Mouse (Mus musculus) layer of hippocampus, adult 18-20 months (tissue): Measurements from ENCODE around the gene Muc1. TPM values are rescaled to one million over a fixed set of nuclear protein-coding genes. Genes with fewer than 3 reads are reported as not detected.

Source experiments
- DNase-seq, 2 experiments: peaks; one replicate each; pipeline ENCODE4 v3.0.0; 2022; ENCODE audit warnings: low spot score in 2 of 2
- long read RNA-seq: library from polyadenylated mRNA; stranded (forward); transcript quantifications from one replicate; pipeline ENCODE4 v2.0.0, GENCODE M21; 2021
- total RNA-seq, 2 experiments: library from RNA; stranded (reverse); gene quantifications; 2 replicates each; pipeline ENCODE4 v1.2.3; 2021

Gene Muc1
- under 1 TPM; 0.71 to 0.84 TPM for total RNA-seq
- long read RNA-seq, partial matches to known transcripts = 2 of 2 reads
- long read RNA-seq, other reads (novel, unspliced or antisense) = 0 of 2 reads

DNA sequence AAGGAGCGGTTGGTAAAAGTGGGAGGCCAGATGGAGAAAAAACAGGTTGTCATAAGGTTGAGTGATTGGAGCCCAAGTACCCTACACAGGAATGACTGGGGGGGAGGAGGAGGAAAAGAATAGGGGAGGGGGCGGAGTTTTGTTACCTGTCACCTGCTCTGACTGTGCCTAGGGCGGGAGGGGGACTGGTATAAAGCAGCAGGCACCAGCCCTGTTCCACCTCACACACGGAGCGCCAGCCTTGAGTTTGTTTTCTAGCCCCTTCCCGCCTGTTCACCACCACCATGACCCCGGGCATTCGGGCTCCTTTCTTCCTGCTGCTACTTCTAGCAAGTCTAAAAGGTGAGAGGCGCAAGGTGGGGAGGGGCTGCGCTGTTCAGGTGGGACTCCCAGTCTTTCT is at the start of gene Muc1:
Gene Muc1, plus strand, starts transcription at position 222 of the 400 bp plus-strand sequence.
- no peak for DNase-seq

DNA sequence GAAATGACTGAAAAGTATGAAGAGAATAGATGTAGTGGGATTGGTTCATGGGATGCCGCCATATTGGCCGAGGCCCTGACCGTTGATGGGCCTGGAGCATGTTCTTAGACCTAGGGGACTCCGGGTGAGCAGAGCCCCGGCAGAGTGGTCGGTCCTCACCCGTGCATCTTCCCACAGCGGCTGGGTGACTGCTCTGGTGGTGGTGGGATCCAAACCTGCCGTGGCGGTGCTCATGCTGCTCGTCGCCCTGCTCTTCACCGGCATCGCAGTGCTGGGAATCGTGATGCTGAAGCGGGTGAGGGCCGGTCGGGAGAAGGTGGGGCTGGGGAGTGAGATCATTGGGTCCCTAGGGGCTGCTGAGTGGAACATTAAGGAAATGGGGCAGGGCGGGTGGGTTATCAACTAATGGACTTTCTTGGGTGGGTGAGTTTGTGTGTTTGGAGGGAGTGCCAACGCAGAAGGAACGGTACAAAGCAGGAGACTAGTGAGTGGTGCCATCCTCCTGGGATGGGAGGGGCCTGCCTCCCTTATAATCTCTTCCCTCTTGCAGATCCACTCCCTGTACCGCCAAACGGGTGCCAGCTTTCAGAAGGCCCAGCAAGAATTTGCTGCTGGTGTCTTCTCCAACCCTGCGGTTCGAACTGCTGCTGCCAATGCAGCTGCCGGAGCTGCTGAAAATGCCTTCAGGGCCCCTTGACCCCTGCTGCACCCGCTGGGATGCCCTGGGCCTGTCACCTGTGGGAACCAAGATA is 46.9 kb upstream of the Muc1 start:
- no peak for DNase-seq

DNA sequence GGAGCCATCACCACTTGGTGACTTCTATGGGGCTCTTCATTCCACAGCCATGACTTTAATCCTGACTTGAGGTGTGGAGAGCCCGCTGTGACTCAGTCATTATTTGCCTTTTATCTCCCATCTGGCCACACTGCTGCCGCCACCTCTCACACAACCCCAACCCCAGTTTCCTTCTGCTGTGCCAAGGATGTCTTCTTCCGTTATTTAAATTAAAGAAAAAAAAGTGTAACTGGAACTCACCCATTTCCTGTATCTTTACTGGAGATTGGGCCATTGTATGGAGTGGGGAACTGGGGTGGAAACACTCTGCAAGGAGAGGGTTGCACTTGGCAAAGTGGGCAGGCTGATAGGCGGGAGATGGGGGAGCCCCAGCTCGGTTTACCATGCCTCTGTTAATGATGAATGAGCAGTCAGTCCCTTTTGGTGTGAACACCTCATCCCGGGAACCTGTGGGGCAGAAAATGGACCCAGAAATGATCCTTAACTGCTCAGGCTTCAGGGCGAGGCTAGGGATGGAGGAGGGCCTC is 46.3 kb upstream of the Muc1 start:
- no peak for DNase-seq

DNA sequence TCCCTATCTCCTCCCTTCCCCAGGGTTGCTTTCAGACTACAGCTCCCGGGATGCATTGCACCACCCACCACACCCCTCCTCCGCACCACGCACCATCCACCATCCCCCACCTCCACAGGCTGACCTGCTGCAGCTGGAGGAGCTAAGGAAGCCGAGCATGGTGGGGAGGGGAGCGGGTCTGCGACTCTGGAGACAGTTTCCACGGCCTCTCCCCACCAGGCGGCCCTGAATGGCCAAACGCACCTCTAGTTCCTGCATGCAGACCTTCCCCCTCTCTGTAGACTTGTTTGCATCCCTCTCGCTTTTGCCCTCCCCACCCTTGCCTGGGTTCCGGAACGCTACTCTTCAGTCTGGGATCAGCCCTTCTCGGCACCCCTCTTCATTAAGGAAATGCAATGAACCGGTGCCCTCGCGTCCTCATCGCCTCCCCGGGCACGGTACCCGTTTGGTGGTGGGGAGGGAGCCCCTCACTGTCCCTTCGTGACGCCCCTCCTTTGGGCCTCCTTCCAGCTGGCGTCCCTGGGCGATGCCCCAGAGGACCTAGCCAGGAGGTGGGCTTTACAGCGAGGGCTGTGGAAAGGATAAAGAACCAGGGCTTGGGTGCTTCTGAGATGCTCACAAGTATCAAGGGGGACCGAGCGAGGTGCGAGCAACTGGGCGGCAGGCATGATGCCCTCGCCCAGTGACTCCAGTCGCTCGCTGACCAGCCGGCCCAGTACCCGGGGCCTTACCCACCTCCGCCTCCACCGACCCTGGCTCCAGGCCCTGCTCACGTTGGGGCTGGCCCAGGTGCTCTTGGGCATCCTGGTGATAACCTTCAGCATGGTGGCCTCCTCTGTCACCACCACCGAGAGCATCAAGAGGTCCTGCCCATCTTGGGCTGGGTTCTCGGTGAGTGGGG is 45.5 kb upstream of the Muc1 start, which contains the start of gene Fam189b:
Gene Fam189b, plus strand, starts transcription at position 86 of the 901 bp plus-strand sequence.
- DNase-seq = peak; percentile 94 to 95

DNA sequence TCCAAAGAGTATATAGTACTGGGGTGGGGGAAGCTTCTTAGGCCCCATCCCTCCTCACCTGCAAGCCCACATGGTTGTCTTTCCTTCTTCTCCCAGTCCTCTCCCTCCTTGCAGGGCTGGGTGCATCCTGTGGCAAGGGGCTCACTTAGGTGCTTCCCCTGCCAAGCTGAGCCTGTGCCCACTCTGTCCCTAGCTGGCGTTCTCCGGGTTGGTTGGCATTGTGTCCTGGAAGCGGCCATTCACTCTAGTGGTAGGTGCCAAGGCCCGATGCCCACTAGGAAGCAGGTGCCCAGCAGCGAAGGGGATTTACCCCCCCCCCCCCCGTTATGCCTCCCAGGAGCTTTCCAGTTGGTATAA is 44.9 kb upstream of the Muc1 start:
- DNase-seq = no peak

DNA sequence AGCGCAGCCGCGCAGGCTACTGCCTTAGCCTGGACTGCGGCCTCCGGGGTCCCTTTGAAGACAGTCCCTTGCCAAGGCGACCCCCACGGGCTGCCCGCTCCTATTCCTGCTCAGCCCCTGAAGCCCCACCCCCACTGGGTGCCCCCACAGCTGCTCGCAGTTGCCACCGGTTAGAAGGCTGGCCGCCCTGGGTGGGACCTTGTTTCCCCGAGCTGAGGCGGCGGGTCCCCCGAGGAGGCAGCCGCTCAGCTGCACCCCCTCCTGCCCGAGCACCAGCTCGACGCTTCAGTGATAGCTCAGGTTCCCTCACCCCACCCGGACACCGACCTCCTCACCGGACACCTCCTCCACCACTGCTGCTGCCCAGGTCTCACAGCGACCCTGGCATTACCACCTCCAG is 41.7 kb upstream of the Muc1 start:
- DNase-seq = no peak

DNA sequence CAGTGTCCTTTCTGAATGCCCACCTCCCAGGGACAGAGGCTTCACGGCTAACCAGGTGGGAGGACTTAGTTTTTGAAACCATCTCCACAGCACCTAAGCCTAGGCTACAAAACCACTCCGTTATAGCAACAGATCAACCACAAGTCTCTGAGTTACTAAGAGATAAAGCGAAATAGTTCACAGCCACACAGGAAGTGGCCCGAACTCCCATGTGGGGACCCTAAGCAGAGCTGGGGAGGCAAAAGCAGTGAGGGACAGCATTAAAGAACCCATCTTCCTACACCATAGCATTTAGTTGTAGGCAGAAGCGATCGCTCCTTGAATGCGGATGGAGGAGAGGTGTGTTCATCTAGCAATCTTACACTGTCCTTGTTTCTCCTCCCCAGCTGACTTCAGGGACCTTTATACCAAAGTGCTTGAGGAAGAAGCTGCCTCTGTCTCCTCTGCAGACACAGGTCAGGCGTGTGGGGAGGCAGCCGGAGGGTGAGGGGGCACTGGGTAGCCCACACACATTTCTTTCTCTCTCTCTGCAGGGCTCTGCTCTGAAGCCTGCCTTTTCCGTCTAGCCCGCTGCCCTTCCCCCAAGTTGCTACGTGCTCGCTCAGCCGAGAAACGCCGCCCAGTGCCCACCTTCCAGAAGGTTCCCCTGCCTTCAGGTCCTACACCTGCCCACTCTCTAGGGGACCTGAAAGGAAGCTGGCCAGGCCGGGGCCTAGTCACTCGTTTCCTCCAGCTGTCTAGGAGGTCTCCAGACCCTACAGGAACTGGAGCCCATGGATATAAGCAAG is 41.0 kb upstream of the Muc1 start:
- DNase-seq = no peak

DNA sequence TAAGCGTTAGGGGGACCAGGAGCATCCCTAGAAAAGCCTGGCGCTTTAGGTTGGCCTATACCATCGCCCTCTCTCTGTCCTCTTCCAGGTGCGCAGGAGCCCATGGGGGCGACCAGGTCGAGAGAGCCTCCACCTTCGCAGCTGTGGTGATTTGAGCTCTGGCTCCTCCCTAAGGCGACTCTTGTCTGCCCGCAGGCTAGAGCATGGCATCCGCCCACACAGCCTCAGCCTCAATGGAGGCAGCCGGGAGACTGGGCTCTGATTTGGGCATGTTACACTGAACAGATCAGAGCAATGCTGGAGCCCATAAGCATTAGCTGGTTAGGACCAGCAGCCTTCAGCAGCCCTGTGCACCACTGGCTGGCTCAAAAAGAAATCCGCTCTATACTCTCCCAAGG is 40.4 kb upstream of the Muc1 start:
- DNase-seq = no peak

DNA sequence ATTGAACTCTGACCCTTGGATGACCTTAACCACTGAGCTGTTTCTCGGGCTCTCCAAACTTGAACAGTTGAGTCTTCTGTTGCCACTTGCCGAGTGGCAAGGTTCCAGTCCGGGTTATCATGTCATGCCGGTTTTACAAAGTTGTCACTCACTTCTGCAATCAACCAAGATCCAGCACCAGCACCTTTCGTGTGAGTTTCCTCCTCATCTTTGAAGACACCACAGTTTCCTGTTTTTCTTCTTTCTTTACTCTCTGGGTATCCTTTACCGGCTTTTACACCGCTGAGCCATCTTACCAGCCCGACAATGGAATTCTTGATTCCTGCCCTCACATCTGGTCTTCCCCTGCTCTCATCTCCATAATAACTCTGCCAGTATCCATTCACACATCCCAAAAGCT is 38.4 kb upstream of the Muc1 start:
- DNase-seq = no peak

DNA sequence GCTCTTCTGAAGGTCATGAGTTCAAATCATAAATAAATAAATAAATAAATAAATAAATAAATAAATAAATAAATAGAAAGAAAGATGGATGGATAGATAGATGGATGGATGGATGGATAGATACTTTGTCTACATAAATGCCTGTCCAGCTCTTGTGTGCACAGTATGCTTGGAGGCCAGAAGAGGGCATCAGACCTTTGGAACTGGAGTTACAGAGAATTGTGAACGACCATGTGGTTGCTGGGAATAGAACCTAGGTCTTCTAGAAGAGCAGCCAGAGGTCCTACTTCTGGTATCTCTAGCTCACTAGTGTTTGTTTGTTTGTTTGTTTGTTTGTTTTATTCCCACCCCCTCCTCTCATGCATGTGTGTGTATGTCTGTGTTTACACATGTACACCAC is 35.5 kb upstream of the Muc1 start:
- no peak for DNase-seq

DNA sequence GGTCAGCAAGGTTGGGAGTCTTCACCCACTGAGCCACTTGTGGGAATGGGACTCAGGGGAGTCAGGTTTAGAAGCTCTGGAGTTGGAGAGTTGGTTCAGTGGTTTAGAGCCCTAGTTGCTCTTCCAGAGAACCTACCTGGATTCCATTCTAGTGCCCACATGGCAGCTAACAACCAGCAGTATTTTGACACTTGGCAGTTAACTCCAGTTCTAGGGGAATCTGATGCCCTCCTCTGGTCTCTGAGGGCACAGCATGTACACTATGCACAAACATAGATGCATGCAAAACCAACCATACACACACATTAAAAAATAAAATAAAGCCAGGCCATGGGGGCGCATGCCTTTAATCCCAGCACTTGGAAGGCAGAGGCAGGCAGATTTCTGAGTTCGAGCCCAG is 35.0 kb upstream of the Muc1 start:
- DNase-seq = no peak

DNA sequence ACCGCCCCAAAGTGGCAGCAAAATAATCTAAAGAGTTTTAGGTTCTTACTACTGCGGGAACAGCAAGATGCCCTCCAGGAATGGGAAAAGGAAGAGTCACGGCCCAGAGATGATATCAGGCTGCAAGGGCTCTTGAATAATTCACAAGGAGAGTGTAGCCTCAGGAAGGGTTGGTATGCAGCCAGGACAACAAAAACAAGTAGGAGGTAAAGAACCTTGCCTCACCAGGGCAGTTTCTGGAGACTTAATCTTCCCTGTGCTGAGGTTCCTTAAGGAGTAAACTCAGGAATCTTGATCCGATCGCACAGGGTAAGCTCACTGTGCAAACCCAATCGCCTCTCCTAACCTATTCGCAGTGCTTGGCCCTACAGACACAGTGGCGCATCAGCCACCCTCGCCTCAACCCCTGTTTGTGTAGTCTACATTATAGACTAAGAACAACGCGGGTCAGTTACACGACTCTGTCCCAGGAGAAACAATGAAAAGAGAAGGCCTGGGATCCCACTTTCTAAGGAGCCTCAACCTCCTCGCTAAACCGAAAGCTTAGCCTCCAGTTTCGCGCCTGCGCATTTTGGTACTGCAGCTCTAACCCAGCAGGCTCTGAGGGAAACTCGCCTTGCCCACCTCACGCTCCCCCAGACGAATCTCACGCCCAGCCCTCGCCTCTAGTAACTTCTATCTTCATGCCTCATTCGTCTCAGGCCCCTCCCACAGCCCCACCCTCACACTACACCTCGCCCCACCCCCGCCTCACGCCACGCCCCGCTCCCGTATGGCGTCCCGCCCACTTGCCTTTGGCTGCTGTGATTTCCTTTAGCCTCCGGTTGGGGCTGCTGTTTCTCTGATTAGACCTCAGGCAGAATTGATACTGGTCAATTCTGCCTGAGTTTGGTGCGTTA is 32.6 kb upstream of the Muc1 start:
- DNase-seq = peak; percentile 77 to 87

DNA sequence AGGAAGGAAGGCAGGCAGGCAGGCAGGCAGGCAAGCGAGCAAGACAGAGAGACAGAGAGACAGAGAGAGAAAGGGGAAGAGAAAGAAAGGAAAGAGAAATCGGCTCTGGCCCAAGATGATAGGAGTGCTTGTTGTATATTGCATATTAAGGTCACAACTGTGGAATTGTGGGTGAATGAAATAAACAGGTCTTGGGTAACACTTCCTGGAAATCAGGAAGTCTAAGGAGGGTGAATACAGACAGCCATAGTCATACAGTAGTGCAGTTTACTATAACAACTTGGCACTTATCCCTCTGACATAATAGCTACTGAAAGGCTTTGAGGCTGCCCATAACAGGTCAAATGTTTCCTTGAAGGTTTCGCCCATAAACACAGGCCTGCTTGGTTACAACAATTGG is 29.0 kb upstream of the Muc1 start:
- DNase-seq = no peak

DNA sequence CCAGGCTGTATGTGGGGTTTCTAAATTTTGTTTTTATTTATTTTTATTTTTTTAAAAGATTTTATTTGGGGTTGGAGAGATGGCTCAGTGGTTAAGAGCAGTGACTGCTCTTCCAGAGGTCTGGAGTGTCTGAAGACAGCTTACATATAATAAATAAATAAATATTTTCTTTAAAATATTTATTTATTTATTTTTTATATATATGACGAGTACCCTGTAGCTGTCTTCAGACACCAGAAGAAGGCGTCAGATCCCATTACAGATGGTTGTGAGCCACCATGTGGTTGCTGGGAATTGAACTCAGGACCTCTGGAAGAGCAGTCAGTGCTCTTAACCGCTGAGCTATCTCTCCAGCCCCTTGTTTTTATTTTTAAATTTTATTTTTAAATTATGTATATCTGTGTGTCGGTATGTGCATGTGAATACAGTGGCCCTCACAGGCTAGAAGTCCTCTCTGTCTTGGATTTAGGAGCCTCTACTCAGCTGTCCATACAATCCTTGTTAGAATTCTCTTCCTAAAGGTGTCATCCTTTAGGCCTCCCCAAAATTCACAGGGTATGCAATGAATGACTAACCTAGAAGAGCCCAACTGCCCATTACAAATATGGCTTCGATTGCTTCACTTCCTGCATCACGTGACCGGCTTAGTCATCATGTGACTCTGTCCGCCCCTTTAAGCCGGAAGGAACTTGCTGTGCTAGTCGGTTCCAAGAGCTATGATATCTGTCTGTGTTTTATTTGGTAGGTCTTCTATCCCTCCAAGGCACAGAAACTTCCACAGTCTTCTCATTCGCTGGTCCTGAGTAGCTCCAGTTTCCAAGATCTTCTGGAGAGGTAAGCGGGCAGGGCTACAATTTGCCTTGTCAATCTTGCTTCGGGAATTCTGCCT is 26.4 kb upstream of the Muc1 start, which contains the start of gene Gba:
Gene Gba, plus strand, starts transcription at position 676 of the 889 bp plus-strand sequence.
- peak; percentile 71 to 94 for DNase-seq

DNA sequence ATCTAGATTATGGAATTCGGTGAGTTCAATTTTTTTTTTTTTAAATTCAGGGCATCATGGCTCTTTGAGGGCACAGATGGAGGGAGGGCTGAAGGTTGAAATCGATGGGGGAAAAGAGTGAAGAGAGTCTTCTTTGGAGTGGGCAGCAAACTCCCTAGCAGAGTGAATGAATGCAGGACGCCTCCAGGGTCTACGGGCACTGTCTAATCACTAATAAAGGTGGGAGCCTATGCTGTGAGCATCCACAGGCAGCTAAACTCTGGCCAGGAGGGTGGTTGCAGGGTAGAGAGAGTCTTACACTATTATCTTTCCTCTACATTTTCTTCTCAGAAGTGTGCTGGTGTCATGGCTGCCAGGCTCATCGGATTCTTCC is 25.7 kb upstream of the Muc1 start:
- no peak for DNase-seq

DNA sequence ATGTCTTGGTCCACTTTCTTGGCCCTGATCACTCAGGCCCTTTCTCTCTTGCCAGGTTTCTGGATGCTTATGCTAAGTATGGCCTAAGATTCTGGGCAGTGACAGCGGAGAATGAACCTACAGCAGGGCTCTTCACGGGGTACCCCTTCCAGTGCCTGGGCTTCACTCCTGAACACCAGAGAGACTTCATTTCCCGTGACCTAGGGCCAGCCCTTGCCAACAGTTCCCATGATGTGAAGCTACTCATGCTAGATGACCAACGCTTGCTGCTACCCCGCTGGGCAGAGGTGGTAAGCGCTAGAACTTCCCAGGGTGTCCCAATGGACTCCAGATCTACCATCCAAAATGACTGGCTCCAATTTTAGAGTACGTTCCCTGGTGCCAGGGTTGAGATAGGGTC is 22.8 kb upstream of the Muc1 start:
- DNase-seq = no peak

DNA sequence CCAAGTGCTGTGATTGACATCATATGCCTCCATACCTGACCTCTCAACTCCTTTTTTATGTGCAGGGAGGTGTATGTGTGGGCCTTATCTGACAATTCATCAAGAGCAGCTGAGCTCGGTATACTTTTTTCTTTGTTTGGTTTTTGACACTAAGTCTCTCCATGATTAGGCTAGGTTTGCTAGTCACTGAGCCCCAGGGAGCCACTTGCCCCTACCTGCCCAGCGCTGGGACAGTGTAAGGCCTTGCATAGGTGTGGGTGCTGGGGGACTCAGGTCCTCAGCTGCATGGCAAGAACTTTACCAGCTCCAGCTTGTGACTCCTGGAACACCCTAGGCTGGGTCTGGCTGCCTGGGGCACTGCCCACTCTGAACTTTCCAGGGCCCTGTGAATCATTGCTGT is 22.2 kb upstream of the Muc1 start:
- no peak for DNase-seq

DNA sequence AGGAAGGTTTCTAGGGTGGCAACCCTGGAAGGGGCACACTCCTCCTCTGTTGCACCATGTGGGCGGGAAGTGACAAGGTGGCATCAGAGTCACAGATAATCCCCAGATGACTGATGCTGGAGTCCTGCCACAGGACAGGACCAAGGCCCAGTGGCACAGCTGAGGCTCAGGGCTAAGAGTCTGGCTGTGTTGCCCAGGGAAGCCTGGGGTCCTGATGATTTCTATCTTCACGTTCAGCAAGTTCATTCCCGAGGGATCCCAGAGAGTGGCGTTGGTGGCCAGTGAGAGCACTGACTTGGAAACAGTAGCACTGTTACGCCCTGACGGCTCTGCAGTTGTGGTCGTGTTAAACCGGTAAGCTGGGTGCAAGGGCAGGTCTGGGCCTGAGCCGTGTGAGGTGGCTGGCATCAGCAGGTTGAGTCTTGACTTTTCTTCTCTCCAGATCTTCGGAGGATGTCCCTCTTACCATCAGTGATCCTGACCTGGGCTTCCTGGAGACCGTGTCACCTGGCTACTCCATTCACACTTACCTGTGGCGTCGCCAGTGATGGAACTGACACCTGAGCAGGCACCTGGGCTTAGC is 20.7 kb upstream of the Muc1 start:
- DNase-seq = no peak

DNA sequence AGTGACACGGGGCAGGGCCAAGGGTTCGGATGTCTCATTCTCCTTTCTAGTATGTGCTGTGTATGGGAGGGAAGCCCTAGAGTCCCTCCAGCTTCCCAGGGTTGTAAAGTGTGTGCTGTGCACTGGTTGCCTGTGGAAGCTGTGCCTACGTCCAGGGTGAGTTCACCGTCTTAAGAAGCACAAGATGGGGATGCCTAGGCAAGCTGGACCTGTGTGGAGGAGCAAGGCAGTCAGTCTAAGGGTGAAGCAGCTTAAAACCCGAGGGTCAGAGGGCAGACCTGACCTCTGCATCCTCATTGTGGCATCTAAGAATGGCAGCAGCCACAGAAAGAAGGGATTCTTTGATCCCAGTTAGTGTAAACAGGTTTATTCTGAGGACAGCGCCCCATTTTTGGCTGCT is 20.1 kb upstream of the Muc1 start:
- DNase-seq = no peak
